Mouse (Mus musculus): ENCODE measurements around the gene Il1f8.
"Not testable (repeated sequence)": the region's sequence is repeated elsewhere in the genome, so short reads cannot be mapped to it uniquely, and the experiment has no call there.

Gene Il1f8

GRCm38 (mm10) chr2:24152861-24153260 is at the start of gene Il1f8:
Gene Il1f8 (plus strand): TSS chr2:24153161.
- DNase-seq (ENCODE audit: low spot score in 2 of 2), result no peak

DNA sequence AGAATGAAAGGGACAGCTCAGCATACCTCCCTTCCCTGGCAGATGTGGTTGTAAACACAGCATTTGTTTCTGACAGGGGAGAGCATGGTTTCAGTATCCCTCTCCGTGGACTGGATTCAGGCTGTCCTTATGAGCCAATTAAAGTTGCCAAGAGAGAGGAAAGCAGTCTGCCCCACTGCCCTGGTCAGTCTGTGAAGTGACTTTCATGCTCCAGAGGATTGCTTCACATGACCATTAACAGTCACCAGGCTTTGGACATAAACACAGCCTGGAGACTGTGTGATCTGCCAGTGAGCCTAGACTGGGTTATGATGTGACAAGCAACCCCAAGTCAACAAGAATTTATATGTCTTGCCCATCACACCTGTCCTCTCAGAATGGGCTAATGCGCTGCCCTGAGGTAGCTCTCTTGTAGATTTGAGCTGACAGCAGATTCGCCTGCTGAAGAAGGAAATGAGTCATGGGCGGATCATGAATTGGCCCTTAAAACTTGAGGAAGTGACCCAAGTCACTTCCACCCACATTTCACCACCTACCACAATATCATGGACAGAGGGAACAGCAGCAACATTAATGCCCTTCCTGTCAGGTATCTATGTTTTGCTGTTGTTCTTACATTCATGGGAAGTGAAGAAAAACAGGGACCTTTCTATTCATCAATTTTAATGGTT is 49.2 kb upstream of the Il1f8 start:
- no peak for DNase-seq (ENCODE audit: low spot score in 2 of 2)

DNA sequence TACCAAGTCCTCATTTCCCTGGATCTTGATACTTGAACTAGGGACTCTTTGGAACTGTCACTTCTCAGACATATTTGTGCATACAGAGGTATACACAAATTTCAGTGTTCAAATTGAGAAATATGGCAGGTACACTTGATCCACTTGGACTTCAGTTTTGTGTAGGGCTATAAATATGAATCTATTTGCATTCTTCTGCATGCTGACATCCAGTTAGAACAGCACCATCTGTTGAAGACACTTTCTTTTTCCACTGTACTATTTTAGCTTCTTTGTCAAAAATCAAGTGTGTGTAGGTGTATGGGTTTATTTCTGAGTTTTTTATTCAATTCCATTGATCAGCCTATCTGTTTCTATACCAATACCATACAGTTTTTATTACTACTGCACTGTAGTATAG is 43.9 kb upstream of the Il1f8 start:
- DNase-seq (ENCODE audit: low spot score in 2 of 2), result no peak

GRCm38 (mm10) chr2:24134373-24134772 is 18.6 kb upstream of the Il1f8 start:
- DNase-seq (ENCODE audit: low spot score in 2 of 2), result no peak

DNA sequence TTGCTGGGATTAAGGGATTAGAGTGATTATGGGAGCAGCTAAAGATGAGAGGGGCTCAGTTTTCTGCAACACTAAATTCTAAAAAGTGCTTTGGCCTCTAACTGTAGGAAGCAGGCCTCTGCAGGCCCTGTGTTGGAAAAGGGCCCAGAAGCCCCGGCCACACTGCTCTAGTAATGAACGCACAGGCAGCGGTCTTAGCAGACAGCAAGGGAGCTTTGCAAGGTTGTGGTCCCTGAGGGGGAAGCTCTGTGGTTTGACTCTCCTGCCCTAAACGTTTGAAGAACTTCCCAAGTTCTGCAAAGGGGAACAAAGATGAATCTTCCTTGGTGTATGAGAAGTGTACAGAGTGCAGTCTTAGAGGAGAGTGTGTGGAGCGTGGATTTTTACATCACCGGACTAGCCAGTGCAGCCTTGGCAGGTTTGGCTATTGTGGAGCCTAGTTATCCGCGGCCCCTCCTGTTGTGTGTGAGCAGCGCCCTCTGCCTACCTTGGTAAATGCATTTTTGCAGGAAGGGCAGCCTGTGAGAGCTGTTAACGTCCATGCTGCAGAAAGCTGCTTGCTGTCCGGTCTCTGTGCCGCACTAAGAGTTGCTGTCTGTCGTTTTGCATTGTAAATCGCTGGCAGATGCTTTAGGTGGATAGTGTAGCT is 28.8 kb downstream of the Il1f8 start:
- not testable (repeated sequence) for DNase-seq (ENCODE audit: low spot score in 2 of 2)

DNA sequence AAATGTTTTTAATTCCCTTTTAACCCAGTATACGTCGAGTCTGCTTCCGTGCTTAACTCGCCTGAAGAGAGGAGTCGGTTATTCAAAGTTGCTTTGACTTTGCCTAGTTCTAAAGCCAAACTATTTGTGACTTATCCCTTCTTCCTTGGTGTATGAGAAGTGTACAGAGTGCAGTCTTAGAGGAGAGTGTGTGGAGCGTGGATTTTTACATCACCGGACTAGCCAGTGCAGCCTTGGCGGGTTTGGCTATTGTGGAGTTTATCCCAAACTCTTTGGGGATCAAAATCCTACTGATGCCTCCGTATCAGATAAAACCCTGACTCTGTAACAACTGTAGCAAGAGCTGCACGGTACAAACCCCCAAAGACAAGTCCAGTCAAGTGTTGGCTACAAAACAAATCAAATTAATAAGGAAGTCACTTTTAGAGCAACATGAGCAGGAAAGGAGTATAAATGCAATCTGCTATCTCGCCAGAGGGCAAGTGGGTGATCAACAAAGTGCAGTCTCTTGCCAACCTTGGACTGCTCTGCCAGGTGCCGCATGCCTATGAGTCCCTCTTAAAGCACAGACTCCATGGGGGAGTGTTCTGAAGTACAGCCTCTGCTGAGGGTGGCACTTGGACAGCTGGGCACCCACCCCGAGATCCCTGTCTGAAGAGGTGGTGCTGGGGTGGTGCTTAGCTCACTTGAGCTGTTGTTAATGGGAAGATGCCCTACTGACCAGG is 29.6 kb downstream of the Il1f8 start:
- DNase-seq (ENCODE audit: low spot score in 2 of 2), result not testable (repeated sequence)

GRCm38 (mm10) chr2:24184092-24184491 is 31.1 kb downstream of the Il1f8 start:
- DNase-seq (ENCODE audit: low spot score in 2 of 2), result not testable (repeated sequence)

GRCm38 (mm10) chr2:24186176-24186575 is 33.2 kb downstream of the Il1f8 start, which contains the start of gene Il1f9:
Gene Il1f9 (plus strand): TSS chr2:24186476.
- no peak for DNase-seq (ENCODE audit: low spot score in 2 of 2)

DNA sequence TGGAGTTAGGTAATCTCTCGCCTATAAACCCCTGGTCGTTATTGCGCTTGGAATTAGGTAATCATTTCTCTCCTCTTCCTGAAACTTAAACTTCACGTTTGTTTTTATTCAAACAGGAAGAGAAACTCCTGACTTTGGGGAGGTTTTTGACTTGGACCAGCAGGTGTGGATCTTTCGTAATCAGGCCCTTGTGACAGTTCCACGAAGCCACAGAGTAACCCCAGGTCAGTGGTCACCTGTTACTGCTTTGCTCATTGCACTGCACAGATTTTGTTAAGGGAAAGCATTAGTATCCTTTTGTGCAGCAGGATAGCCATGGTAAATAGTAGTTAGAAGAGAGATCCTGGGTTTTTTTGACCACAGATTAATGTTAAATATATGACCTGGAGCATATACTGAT is 34.6 kb downstream of the Il1f8 start:
- DNase-seq (ENCODE audit: low spot score in 2 of 2), result no peak

GRCm38 (mm10) chr2:24188189-24188588 is 35.2 kb downstream of the Il1f8 start:
- no peak for DNase-seq (ENCODE audit: low spot score in 2 of 2)
